Mouse (Mus musculus) left cerebral cortex, adult 8-10 months (tissue): ENCODE data around the gene Mbnl2. TPM values are rescaled to one million over a fixed set of nuclear protein-coding genes. Genes with fewer than 3 reads are reported as not detected.

Experiments used
- DNase-seq, 2 experiments: peaks; one replicate each; pipeline ENCODE4 v3.0.0; 2022; ENCODE audit warnings: low spot score in 2 of 2
- total RNA-seq, 4 experiments: library from RNA; stranded (reverse); gene quantifications; 2 replicates each; pipeline ENCODE4 v1.2.4; 2022

Mbnl2 gene
- total RNA-seq, 4 experiments from 2014 or later, result 222 to 278 (median 250) TPM

GRCm38 (mm10) chr14:120382179-120382578 is 106.7 kb downstream of the Mbnl2 start:
- DNase-seq, result no peak

GRCm38 (mm10) chr14:120383186-120383851 is 107.8 kb downstream of the Mbnl2 start:
- DNase-seq, result no peak

GRCm38 (mm10) chr14:120384615-120385014 is 109.1 kb downstream of the Mbnl2 start:
- no peak for DNase-seq

GRCm38 (mm10) chr14:120387293-120387692 is 111.8 kb downstream of the Mbnl2 start:
- DNase-seq, result no peak

GRCm38 (mm10) chr14:120388818-120389691 is 113.6 kb downstream of the Mbnl2 start:
- DNase-seq, result no peak

GRCm38 (mm10) chr14:120390231-120390944 is 114.9 kb downstream of the Mbnl2 start:
- no peak for DNase-seq

GRCm38 (mm10) chr14:120391701-120392100 is 116.2 kb downstream of the Mbnl2 start:
- DNase-seq, result peak; percentile 45 to 79

GRCm38 (mm10) chr14:120392441-120392840 is 117.0 kb downstream of the Mbnl2 start:
- DNase-seq, result no peak

- no peak for DNase-seq
Measured at GRCm38 (mm10) chr14:120393441-120393840, 118.0 kb downstream of the Mbnl2 start.

- no peak for DNase-seq
Measured at GRCm38 (mm10) chr14:120394216-120394615, 118.7 kb downstream of the Mbnl2 start.

- no peak for DNase-seq
Measured at GRCm38 (mm10) chr14:120394827-120395226, 119.4 kb downstream of the Mbnl2 start.

- DNase-seq, result no peak
Measured at GRCm38 (mm10) chr14:120395501-120395900, 120.0 kb downstream of the Mbnl2 start.

- peak; percentile 54 to 69 for DNase-seq
Measured at GRCm38 (mm10) chr14:120397871-120398647, 122.6 kb downstream of the Mbnl2 start.

GRCm38 (mm10) chr14:120399614-120400013 is 124.1 kb downstream of the Mbnl2 start:
- DNase-seq, result no peak

- DNase-seq, result no peak
Measured at GRCm38 (mm10) chr14:120401158-120401557, 125.7 kb downstream of the Mbnl2 start.

- no peak for DNase-seq
Measured at GRCm38 (mm10) chr14:120402715-120403114, 127.2 kb downstream of the Mbnl2 start.

- DNase-seq, result no peak
Measured at GRCm38 (mm10) chr14:120404364-120404763, 128.9 kb downstream of the Mbnl2 start.

- DNase-seq, result no peak
Measured at GRCm38 (mm10) chr14:120404811-120405582, 129.5 kb downstream of the Mbnl2 start.

GRCm38 (mm10) chr14:120405597-120405996 is 130.1 kb downstream of the Mbnl2 start:
- no peak for DNase-seq

- no peak for DNase-seq
Measured at GRCm38 (mm10) chr14:120406271-120406670, 130.8 kb downstream of the Mbnl2 start.
